Mouse (Mus musculus): ENCODE results near the gene Grm4.
A peak's percentile ranks its signal among the peaks of the same experiment; 100 is the strongest.

The Grm4 gene

DNA sequence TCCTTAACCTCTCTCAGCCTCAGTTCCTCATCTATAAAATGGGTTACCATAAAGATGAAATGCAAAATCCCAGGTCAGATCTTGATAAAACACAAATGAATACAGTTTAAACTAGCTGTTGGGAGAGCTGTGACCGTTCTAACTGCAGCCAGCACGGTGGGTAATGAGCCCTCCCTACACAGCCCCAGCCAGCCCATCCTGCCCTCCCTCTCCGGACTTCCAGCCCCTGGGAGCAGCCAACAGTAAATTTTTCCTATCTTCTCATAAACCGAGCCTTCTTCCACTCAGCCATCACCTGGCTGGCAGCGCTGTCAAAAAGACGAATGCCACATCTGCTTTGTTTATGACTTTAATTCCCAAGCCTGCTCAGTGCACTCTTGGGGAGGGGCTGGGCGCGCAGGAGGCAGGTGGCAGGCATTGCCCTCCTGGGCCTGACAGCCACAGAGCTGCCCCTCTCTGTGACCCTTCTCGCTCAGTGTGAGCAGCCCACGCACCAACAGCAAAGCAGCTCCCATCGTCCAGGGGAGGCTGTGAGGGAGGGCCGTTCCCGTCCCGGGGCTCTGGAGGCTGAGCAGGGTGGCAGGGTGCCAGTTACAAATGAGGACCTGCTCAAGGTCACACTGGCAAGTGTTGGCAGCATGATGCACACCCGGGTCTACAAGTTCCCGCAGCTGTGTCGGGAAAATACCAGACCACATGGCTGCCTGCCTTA, 75.7 kb downstream of the Grm4 start:
- no peak for DNase-seq (ENCODE audit: low spot score in 2 of 2)

DNA sequence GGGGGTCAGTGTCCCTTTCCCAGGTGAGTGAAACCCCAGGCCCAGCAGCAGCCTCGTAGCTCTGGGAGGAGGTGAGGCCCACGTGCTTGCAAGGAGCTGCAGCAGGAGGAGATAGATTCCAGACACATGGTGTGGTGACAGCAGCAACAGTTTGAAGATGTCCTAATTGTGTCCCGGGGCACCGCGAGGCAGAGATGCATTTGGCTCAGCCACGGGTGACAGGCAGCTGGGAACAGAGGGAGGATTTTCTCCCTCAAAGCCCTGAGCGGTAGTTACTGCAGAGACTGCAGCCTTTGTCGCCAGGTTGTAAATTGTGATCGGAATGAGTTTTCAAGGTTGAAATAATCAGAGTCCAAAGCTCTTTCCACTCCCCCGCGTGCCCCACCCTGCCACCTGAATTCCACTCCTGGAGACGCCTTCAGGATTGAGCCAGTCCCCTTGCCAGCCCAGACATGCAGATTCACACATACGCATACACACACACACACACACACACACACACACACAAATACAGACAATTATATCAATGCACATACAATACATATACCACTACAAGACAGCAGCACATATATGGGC, 78.6 kb downstream of the Grm4 start:
- no peak for DNase-seq (ENCODE audit: low spot score in 2 of 2)

DNA sequence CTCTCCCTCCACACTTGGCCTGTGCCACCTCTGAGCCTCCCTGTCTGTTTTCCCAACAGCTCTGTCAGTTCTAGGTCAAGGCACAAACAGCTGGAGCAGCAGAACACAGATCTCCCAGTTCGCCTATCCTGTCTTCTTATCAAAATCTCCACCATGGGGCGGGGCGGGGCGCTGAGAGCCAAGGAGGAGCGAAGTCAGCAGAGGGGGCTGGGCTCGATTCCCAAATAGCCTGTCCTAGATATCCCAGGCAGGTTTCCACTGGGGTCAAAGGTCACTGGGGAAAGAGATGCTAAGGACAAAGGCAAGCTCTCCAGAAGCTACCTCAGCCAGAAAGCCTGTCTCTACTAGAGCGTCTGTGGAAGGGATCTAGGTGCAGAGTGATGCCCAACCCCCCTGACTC, 79.4 kb downstream of the Grm4 start:
- no peak for DNase-seq (ENCODE audit: low spot score in 2 of 2)

DNA sequence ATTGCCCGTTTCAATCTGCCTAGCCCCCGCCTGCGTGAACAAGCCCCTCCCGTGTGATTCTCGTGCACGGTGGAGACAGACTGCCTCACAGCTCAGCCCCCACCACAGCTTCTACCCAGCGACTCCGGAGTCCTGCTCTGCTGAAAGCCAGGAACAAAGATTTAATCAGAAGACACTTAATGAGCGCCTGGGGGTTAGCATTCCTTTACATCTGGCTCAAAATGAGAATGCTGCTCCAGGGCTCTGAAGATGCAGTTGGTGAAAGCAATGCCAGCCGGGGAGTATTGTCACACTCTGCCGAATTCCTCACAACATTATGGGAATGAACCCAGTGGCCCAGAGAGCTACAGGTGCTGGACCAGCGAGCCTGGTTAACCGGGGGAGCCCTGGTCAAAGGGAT, 85.4 kb downstream of the Grm4 start:
- no peak for DNase-seq (ENCODE audit: low spot score in 2 of 2)

DNA sequence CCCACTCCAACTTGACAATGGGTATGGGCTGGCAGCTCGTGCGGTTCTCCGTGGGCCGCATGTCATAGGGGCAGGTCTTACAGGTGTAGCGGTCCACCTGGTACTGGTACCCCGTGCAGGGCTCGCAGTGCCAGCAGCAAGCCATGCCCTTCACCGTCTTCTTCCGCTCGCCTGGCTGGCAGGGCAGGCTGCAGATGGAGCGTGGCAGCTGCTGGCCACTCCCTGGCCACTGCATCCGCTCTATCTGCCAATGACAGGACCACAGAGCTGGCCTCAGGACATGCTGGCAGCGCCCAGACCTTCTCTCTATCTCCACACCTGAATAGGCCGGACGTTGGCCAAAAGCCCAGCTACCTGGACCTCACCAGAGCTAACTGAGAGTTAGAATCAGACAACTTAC, 86.0 kb downstream of the Grm4 start:
- DNase-seq (ENCODE audit: low spot score in 2 of 2): no peak

DNA sequence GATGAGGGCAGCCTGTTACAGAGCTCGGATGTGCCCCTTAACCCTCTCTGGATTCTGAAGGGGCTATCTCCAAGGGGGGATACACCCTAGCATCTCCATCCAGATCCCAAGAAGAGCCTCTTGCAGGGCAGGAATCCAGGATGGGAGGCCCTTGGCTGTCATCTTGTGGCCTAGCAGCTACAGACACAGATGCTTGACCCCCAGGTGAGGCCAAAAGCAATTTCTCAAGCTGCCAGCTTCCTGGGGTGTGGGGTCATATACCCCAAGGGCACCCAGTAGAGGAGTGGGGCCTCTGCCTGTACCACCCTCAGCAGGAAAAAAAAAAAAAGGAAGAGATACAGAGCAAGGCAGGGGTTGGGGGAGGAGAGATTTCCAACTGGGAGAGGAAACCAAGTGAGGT, 87.1 kb downstream of the Grm4 start:
- no peak for DNase-seq (ENCODE audit: low spot score in 2 of 2)

DNA sequence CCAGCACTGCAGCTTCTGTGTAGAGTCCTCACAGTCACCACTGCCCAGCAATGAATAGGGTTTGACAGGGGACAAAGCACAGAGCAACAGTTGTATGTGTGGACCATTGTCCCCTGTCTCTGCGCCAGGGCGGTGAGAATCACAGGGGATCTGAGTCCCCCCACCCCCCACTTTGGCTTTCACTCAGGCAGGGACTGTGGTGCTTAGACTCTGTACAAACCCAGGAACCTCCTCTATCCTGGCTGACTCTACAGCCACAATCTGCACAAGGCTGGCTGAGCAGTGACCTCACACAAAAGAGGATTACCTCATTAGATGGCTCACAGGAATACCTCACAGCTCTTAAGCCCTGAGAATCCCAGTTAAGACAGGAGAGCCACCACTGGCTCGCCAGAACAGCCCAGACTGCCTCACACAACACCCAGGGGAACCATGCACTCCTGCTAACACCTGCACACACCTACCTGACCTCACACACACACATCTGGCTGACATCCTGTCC, 88.0 kb downstream of the Grm4 start:
- DNase-seq (ENCODE audit: low spot score in 2 of 2): no peak

DNA sequence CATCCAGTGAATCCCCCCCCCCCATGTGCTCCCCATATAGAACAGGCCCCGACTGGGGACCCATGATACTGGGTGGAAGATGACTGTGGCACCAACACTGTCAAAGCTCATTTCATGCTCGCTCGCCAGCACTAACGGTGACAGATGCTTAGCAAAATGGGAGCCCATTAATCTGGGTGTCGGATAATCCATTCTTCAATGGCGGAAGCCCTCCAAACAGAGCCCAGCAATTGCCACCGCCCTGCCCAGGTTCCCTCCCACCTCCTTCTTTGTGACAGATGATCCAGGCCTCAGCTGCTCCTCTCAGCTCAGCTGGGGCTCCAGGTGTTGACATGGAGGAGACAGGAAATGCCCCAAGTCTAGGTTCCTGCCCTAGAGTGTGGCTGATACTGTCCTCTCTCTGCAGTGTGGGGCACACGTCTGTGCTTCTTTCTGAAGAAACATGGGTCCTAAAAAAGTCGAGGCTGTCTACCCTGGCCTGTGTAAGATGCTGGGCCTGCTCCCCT, 89.0 kb downstream of the Grm4 start:
- DNase-seq (ENCODE audit: low spot score in 2 of 2): no peak

DNA sequence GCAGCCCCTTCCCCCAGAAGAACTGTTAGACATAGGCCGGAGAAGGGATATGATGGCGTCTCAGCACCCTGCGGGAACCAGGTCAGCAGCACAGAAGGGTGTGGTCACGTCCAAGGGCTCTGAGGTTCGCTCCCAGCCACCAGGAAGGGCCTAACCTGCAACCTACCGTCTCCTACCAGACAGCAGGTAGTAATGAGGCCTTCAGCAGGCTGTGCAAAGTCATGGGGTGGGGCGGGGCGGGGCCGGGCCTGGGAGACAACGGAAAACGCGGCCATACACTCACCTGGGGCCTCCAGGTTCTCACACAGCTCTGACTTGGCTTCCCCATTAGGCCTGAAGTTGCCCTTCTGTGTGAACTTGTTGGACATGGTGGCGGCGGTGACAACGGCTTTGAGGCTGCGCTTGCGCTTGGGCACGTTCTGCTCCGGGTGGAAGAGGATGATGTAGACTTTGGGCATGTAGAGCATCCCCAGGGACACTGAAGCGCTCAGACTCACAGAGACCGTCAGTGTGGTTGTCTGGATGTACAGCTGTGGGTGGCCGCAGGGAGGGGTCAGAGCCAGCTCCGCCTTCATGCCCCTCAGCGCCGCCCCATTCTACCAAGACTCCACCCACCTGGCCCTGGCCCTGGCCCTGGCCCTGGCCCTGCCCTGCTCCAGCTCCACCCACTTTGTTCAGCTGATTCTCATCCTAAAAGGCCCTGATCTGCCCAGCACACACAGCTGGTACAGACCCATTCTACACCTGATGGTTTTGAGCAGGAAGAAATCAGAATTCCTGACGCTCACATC, 90.0 kb downstream of the Grm4 start:
- DNase-seq (ENCODE audit: low spot score in 2 of 2): no peak

DNA sequence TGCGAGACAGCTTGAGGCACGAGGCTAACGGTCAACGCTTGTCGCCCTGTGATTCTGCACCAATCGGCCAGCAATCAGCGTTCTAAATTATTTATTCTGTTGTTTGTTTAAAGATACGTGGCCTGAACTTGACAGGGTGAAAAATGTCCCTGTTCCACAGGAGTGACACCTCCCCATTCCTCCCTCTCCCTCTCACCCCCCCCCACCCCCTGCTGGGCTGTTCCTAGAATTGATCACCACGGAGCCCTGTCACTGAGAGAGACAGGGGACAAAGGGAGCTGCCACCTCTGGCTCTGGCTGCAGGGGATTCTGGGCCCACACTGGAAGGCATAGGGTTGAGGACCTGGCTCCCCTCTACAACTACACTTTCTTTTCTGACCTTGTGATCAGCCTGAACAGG, 91.4 kb downstream of the Grm4 start:
- DNase-seq (ENCODE audit: low spot score in 2 of 2): no peak

DNA sequence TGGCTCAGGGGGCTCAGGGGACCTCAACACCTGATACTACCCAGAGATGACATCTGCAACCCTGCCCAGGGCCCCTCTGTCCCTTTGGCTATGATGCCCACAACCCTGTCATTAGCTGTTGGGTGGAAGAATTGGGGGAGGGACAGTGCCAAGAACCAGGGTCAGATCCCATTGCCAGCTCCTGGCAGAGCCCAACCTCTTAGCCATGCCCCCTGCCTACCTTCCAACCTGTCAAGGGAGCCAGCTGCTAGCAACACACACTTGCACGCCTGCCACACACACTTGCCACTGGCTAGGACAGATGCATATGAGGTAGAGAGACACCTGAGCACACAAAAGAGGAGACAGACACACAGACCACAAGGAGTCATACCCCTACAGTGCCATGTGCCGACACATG, 96.2 kb downstream of the Grm4 start:
- no peak for DNase-seq (ENCODE audit: low spot score in 2 of 2)

DNA sequence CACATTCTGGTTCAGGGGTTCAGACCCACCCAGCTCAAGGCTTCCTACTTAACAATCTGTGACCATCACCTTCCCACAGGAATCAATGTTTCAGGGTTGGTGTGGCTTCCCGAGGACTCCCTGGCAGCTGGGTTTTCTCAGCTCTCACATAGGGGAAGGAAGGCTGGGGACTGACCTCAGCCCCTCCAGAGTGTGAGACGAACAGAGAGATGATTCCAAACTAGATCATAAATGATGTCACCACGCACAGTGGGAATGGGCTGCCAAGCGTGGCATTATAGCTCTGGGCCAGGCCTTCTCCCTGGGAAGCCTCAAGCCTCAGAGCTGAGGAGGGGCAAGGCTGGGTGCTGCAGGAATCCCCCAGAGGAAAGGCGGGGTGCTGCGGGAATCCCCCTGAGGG, 96.8 kb downstream of the Grm4 start:
- no peak for DNase-seq (ENCODE audit: low spot score in 2 of 2)

DNA sequence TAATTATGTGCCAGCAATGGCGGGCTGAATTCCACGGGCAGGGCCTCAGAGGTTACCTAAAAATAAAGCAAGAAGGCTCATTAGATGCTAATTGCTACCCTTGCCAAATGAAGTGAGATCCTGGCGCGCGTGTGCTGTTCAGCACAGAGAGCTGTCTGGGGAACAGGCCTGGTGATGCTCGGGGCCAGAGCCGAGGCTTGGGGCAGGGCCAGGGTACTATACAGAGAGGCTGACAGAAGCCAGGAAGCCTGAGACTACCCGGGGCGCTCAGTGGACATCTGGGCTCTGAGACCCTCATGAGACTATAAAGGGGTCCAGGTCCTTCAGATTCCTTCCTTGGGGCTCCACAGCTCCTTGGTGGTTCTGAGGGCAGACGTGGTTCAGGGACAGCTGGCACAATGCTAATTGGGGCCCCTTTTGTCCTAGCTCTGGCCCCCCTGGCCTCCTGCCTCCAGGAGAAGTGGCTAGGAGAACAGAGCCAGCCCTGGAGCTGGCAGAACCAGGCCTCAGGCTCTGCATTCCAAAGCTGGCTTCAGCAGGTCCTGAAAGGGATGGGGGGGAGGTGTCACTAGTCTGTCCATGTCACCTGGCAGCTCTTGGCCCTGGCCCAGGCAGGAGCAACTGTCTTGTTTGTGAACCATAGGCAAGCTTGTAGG, 98.3 kb downstream of the Grm4 start:
- no peak for DNase-seq (ENCODE audit: low spot score in 2 of 2)

DNA sequence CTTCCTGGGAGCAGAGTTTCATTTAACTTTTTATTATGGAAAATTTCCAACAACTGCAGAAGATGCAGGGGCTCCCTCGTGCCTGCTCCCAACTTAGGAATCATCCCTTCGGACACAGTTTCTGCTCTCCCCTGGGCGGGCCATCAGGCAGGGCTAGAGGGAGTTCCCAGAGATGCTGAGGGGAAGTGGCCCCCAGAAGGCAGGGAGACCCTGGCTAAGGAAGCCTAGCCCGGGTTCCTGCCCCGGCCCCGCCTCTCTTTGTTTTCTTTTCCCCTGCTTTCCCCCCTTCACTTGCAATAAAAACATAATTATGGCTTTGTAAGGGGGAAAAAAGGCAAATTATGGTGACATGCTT, 98.9 kb downstream of the Grm4 start:
- no peak for DNase-seq (ENCODE audit: low spot score in 2 of 2)

DNA sequence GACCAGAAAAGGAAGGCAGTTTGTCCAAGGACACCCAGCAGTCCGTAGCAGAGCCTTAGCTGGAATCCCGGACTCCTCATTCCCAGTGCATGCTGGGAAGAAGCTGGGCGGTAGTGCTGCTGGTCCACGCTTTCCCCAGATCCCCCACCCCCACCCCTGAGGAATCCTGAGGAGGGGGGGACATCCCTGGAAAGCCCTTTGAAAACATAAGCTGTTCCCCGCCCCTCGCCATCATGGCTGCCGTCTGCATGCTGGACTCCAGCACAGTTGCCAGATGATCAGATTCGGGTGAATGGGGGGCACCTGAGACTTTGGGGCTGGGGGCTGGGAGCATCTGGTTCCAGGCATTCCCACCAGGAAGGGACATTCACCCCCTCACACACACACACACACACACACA, 99.4 kb downstream of the Grm4 start:
- DNase-seq (ENCODE audit: low spot score in 2 of 2): no peak

DNA sequence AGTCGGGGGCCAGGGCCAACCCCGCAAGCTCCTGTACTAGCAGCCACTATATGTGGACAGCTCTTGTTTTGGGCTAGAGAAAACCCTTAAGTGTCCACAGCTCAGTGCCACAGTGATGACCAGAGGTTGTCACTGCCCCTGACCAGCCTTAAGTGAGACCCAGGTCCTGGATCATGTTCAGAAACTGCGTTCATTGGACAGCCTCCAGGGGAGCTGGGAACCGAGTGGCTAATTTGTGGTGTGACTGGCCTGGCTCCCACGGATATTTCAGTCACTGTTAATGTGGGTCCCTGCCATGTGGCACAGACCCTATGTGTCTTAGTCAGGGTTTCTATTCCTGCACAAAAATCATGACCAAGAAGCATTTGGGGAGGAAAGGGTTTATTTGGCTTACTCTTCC, 112.2 kb downstream of the Grm4 start:
- no peak for DNase-seq (ENCODE audit: low spot score in 2 of 2)

DNA sequence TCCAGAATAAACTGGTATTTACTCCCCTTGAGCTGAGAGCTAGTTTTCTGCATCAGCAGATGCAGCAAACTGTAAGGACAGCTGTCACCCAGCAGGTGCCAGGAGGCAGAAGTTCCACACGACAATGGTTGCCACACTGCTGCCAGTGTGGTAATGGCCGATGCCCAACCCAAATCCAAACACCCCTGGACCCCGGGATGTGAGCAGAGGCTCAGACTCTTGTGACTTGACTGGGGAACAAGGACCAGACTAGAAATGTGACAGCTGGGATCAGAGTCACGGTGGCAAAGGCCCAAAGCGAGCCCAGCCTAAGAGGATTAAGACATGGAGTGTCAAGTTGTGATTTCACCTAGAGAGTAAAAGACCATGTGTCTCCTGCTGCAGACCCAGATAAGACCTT, 112.7 kb downstream of the Grm4 start:
- DNase-seq (ENCODE audit: low spot score in 2 of 2): no peak

DNA sequence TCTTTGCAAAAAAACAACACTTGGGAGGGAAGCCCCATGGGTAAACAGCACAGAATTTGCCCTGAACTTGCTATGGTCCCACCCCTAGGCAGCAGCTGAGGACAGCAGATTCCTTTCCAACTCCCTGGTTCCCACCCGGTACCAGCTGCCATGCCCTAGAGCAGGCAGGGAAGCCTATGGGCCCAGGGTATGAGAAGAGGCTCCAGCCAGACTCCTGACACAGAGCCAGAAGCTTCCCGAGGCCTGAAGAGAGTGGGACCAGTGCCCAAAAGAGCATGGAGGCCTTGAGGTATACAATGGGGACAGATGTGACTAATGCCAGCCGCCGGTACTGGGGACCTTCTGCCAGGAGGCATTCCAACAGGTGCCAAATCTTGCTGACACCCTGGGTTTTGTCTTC, 114.2 kb downstream of the Grm4 start:
- DNase-seq (ENCODE audit: low spot score in 2 of 2): no peak

DNA sequence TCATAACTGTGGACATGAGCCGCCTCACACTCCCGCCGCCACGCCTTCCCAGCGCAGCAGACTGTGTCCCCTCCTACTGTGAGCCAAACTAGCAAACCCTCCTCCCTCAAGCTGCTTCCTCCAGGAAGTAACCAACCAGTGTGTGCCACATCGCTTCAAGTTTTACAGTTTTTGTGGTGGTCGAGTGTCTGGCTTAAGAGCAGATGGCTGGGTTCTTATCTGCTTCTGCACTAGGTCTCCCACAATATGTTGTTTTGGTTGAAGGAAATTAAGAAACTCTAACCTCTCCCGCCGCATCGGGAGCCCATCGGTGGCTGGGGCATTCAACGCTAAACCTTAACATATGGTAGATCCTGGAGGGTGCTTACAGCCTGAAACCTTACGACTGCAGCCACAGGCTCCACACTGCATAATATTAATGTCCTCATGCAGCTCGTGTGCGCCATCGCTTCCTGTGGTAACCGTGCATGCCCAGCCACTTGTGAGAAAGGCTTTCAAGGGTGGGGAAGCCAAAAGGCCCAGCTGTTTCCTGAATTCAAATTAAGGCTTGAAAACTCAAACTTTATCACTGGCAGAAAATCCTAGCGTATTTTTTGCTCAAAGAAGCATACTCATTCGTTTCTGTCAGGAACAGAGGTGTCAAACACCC, 115.7 kb downstream of the Grm4 start:
- DNase-seq (ENCODE audit: low spot score in 2 of 2): peak; percentile 61 to 73

DNA sequence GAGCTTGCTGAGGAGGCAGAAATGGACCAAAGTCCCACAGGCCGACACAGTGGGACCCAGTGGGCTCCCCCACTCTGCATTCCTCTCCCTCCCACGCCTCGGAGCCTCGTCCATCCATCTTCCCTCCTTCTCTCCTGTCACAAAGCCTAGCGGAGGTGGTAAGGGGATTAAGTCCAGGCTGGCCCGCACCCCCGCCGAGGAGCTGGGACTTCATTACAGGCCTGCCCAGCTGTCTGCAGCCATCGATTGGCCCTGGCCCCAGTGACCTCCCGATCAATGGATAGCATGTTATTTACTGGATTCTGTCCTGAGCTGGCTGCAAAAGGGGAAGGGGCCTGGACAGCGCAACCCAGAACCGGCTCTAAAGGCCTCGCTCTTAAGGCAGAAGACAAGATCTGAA, 120.0 kb downstream of the Grm4 start:
- no peak for DNase-seq (ENCODE audit: low spot score in 2 of 2)

DNA sequence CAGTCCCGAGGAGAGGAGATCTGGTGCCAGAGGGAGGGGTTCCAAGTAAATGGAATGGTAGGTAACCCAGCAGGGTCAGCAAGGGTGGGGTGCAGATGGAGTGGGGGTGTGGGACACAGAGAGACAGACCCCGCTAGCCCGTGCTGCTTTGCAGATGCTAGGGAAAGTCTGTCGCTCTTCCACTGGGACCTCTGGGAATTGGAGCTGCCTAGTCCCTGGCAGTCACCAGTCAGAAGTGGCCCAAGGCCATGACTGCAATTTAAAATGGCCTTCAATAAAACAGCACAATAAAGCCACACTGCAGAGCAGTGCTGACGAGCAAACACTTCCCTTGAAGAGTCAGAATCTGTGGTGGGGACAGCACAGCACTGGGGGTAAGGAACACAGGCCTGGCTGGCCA, 127.3 kb downstream of the Grm4 start:
- no peak for DNase-seq (ENCODE audit: low spot score in 2 of 2)

DNA sequence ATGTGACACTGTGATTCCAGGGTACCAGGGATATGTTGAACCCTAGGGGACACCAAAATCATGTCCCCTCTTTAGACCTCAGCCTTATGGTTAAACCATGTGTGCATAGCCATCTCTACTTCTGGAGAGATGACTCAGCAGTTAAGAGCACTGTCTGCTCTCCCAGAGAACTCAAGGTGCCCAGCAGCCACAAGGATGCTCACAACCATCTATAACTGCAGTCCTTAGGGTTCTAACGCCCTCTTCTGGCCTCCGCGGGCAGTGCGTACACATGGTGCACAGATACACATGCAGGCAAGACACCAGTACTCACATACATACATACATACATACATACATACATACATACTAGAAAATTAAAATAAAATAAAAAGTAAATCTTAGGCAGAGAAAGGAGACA, 127.8 kb downstream of the Grm4 start:
- DNase-seq (ENCODE audit: low spot score in 2 of 2): no peak
